Mouse (Mus musculus) leukemia stem cell, adult 10-12 weeks (primary cell): Measurements from ENCODE around the gene Nudc. TPM values are rescaled to one million over a fixed set of nuclear protein-coding genes. Genes with fewer than 3 reads are reported as not detected.

Experiments used
- polyA plus RNA-seq: library from polyadenylated mRNA; stranded (reverse); fragments of >175 nt; gene quantifications from 2 replicates; pipeline ENCODE4 v1.2.3, GENCODE M21; 2012; ENCODE audit warnings: low replicate concordance

Nudc gene
- 165 and 264 TPM in 2 replicates for polyA plus RNA-seq

GRCm38 (mm10) chr4:133545272-133546231, at the start of gene Nudc:
Gene Nudc, minus strand, starts transcription at chr4:133545996.

DNA sequence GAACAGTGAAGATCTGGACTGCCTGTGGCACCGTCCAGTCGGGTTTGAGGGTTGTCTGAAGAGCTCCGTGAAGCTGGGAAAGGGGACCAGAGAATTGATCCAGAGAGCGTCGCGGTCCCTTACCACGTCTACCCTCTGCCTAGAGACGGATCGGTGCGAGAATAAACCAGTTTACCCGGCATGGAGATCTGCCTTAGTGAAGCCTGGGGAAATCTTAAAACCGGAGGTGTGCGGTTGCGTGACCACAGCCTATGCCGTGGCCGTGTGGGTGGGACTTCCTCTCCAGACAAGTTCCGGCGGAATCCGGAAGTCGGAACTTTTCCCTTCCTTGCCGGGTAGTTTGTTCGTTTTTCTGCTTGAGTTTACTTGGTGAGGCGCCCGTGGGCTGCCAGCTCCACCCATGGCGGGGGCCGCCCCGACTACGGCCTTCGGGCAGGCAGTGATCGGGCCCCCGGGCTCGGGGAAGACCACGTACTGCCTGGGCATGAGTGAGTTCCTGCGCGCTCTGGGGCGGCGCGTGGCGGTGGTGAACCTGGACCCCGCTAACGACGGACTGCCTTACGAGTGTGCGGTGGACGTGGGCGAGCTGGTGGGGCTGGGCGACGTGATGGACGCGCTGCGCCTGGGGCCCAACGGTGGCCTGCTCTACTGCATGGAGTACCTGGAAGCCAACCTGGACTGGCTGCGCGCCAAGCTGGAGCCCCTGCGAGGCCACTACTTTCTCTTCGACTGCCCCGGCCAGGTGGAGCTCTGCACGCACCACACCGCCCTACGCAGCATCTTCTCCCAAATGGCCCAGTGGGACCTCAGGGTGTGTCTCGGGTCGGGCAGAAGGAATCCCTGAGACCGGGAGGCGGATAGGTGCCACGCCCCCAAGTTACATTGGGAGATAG, 38.5 kb upstream of the Nudc start, which contains the start of gene Gpn2:
Gpn2 (plus strand) TSS at position 304 of the 893 bp plus-strand sequence.

GRCm38 (mm10) chr4:133574070-133574842, 28.5 kb upstream of the Nudc start, which contains the start of gene Gpatch3:
Gene Gpatch3, plus strand, starts transcription at chr4:133574745.

GRCm38 (mm10) chr4:133552768-133553447, 7.1 kb upstream of the Nudc start, which contains the start of gene Nr0b2:
Gene Nr0b2, plus strand, starts transcription at chr4:133553376.

DNA sequence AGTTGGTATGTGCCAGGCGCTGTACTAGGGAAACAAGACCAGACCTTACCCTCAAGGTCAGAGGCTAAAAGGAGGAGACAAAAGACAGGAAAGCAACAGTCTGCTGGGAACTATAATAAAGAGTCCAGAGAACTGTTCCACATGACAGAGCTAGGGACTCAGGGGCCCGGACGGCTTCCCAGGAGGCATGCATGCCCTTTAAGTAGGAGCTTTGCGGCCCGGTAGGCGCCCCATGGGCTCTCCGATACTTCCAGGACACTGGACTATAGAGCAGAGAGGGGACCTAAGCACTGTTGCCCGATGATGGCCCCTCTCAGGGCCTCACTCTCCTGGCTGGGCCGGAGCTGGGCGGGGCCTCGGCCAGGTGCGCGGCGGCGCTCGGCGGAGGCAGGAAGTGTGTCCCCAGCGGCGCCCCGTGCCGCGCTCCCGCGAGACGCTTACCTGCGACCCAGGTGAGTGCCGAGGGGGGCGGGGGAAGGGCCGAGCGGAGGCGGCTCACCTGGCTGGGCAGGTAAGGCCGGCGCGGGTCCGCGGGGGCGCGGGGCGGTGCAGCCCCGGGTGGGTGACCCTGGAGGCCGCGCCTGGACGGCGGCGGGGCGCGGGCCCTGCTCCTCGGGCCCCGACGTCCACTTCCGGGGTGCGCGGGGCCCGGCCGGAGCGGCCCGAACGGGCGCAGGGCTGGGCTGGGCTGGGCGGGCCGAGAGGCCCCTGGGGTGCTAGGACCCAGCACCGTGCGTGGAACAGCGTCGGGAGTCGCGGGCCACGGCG, 27.0 kb downstream of the Nudc start, which contains the start of gene Kdf1:
Kdf1 (plus strand) TSS at position 363 of the 768 bp plus-strand sequence.

GRCm38 (mm10) chr4:133498160-133498724, 47.6 kb downstream of the Nudc start, which contains the start of gene Trnp1:
Gene Trnp1, minus strand, starts transcription at chr4:133498550.

Other genes with a start within 250 kb of the Nudc start
- 117 and 160 TPM in 2 replicates for gene Wdtc1, start 192.5 kb downstream of the Nudc start, polyA plus RNA-seq
- gene Slc9a1, start 176.3 kb downstream of the Nudc start, polyA plus RNA-seq = 70.0 and 77.3 TPM in 2 replicates
- gene Tent5b, start 65.9 kb downstream of the Nudc start, polyA plus RNA-seq = 0.13 and 0.15 TPM in 2 replicates
- 0.28 and 0.34 TPM in 2 replicates for gene Trnp1, start 47.4 kb downstream of the Nudc start, polyA plus RNA-seq
- gene Kdf1, start 27.0 kb downstream of the Nudc start, polyA plus RNA-seq = 0.30 and 1.2 TPM in 2 replicates
- 0.52 and 0.95 TPM in 2 replicates for gene Nr0b2, start 7.4 kb upstream of the Nudc start, polyA plus RNA-seq
- gene Gpatch3, start 28.7 kb upstream of the Nudc start, polyA plus RNA-seq = 9.5 and 9.9 TPM in 2 replicates
- 41.9 and 70.4 TPM in 2 replicates for gene Gpn2, start 38.4 kb upstream of the Nudc start, polyA plus RNA-seq
- 7.2 and 9.9 TPM in 2 replicates for gene Sfn, start 56.2 kb upstream of the Nudc start, polyA plus RNA-seq
- 85.1 and 90.5 TPM in 2 replicates for gene Zdhhc18, start 104.2 kb upstream of the Nudc start, polyA plus RNA-seq
- gene Pigv, start 126.7 kb upstream of the Nudc start, polyA plus RNA-seq = 14.1 and 14.3 TPM in 2 replicates
- 95.3 and 252 TPM in 2 replicates for gene Arid1a, start 210.8 kb upstream of the Nudc start, polyA plus RNA-seq